ENCODE assay signal across 8 mouse cellular contexts in the genomic region with DNA sequence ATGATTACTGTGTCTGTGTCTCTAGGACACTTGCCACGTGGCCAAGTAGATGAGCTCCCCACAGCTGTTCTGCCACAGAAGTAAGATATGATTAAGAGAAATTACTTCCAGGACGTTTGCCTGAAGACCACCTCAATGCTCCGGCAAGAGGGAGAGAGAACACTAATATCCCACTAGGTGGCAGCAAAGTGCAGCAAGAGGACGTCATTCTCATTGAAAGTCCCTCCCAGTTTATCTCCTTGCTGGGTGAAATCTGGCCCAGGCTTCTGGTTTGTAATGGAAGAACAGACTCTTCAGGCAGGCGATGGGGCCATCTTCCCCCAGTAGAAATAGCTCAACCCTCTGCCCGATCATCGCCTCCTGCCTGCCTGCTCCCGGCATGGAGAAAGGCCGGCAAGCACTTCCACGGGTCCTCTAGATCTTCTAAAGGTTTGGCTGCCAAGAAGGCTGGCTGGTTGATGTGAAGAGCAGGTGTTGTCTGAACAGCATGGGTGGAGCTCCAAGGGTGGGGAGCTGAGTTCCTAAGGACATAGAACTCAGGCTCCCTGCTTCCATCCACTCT. TPM values are rescaled to one million over a fixed set of nuclear protein-coding genes. Genes with fewer than 3 reads are reported as not detected.
A peak's percentile ranks its signal among the peaks of the same experiment; 100 is the strongest.
DNase-seq lines count a peak whose midpoint lies in the region; ATAC-seq and TF ChIP-seq lines count a peak whose summit lies in the region.

No protein-coding gene starts in this region.

- peak overlapping the region; percentile 47 for H3K4me2 ChIP-seq in embryonic facial prominence, embryonic 13.5 days
- H3K4me2 ChIP-seq in limb, embryonic 12.5 days, result peak overlapping the region; percentile 44
- H3K4me2 ChIP-seq in midbrain, postnatal 0 days (ENCODE audit: low read depth, low read length, poor library complexity, severe bottlenecking), result peak overlapping the region; percentile 35

- peak; percentile 96 for TF ChIP-seq CTCF in midbrain, postnatal 0 days (IDR thresholded peaks at IDR 0.05)

- peaks cover 17% of the 10 kb centered on the region for H3K4me1 ChIP-seq in embryonic facial prominence, embryonic 13.5 days
- H3K4me1 ChIP-seq in limb, embryonic 12.5 days (replicated peaks), result peaks cover 12% of the 10 kb centered on the region
- H3K4me1 ChIP-seq in midbrain, postnatal 0 days (ENCODE audit: insufficient read depth, low read length), result 0 out of 2 replicates have a peak, but pooled peaks cover 3% of the 10 kb centered on the region

- H3K27ac ChIP-seq in embryonic facial prominence, embryonic 13.5 days, result peak overlapping the region; percentile 84
- H3K27ac ChIP-seq in limb, embryonic 12.5 days, result peak overlapping the region; percentile 75
- H3K27ac ChIP-seq in midbrain, postnatal 0 days (ENCODE audit: low read depth, low read length), result no peak overlapping the region

- peak; percentile 74 for DNase-seq in A20 (ENCODE audit: low read depth, low spot score)
- peak; percentile 61 to 74 for DNase-seq in adrenal gland, postnatal 36 days
- DNase-seq in heart, adult 8-10 months (ENCODE audit: low spot score), result peak; percentile 84
- peak; percentile 74 to 78 for DNase-seq in kidney, adult 8-10 months
- DNase-seq in midbrain, postnatal 0 days (ENCODE audit: low spot score), result peak; percentile 92
- peak; percentile 49 to 75 for DNase-seq in spleen, postnatal 4 days (ENCODE audit: low spot score in 2 of 2)

- H3K27me3 ChIP-seq in embryonic facial prominence, embryonic 13.5 days, result no peaks in the 10 kb centered on the region
- peaks cover 2% of the 10 kb centered on the region; the same call in 1 of the 2 replicates for H3K27me3 ChIP-seq in limb, embryonic 12.5 days
- no peaks in the 10 kb centered on the region for H3K27me3 ChIP-seq in midbrain, postnatal 0 days (ENCODE audit: insufficient read depth, low read length)

- peak; percentile 29; the same call in 1 of the 2 replicates for ATAC-seq in embryonic facial prominence, embryonic 13.5 days (ENCODE audit: insufficient number of reproducible peaks, insufficient read depth, low FRiP score, low TSS enrichment, low read depth)
- no peak for ATAC-seq in limb, embryonic 12.5 days (ENCODE audit: insufficient number of reproducible peaks, insufficient read depth, low FRiP score, low TSS enrichment, low read depth)
- ATAC-seq in midbrain, postnatal 0 days (ENCODE audit: low FRiP score), result peak; percentile 66; the same call in 1 of the 2 replicates

- H3K9me3 ChIP-seq in embryonic facial prominence, embryonic 13.5 days, result no peaks in the 10 kb centered on the region
- no peaks in the 10 kb centered on the region for H3K9me3 ChIP-seq in limb, embryonic 12.5 days
- no peaks in the 10 kb centered on the region for H3K9me3 ChIP-seq in midbrain, postnatal 0 days (ENCODE audit: low read length)

- 19% methylated on average over 10 of the region's 10 CpGs for WGBS in embryonic facial prominence, embryonic 13.5 days
- 18% methylated on average over 10 of the region's 10 CpGs for WGBS in limb, embryonic 12.5 days
- WGBS in midbrain, postnatal 0 days, result 22% methylated on average over 10 of the region's 10 CpGs

- H3K36me3 ChIP-seq in embryonic facial prominence, embryonic 13.5 days, result no peaks in the 10 kb centered on the region
- H3K36me3 ChIP-seq in limb, embryonic 12.5 days, result no peaks in the 10 kb centered on the region
- no peaks in the 10 kb centered on the region for H3K36me3 ChIP-seq in midbrain, postnatal 0 days (ENCODE audit: insufficient read depth, low read length)

- 0 out of 2 replicates have a peak overlapping the region, but pooled peaks have one; percentile 17 for H3K9ac ChIP-seq in embryonic facial prominence, embryonic 13.5 days
- H3K9ac ChIP-seq in limb, embryonic 12.5 days (replicated peaks), result no peak overlapping the region
- peak overlapping the region; percentile 30; the same call in 1 of the 2 replicates for H3K9ac ChIP-seq in midbrain, postnatal 0 days (replicated peaks; ENCODE audit: low read length, poor library complexity, severe bottlenecking)

- H3K4me3 ChIP-seq in embryonic facial prominence, embryonic 13.5 days, result no peak overlapping the region
- no peak overlapping the region for H3K4me3 ChIP-seq in limb, embryonic 12.5 days (replicated peaks)
- H3K4me3 ChIP-seq in midbrain, postnatal 0 days (ENCODE audit: low read depth, low read length), result peak overlapping the region; percentile 21; the same call in 1 of the 2 replicates

RNA-seq across cellular contexts. Expression of a gene that starts 27.3 kb away (rescaled TPM):
- total RNA-seq in adrenal gland, postnatal 36 days (2021), result 10 to 100 TPM in 1 of 2 experiments, 1 to 10 TPM in 1; 8.2 to 10.4 TPM
- 11.4 TPM in 2 replicates for polyA plus RNA-seq in embryonic facial prominence, embryonic 13.5 days (2015; fragmentation: Nextera tagmentation; extraction: Ambion mirVana)
- 10 to 100 TPM in 3 of 4 experiments, 1 to 10 TPM in 1; 6.8 to 11.6 (median 10.9) TPM for total RNA-seq in heart, adult 8-10 months (2022)
- 11.0 and 14.2 TPM in 2 replicates for polyA plus RNA-seq in limb, embryonic 12.5 days (2016; fragmentation: Nextera tagmentation; extraction: Ambion mirVana)
- total RNA-seq in midbrain, postnatal 0 days (2014; rRNA removed), result 5.2 and 5.4 TPM in 2 replicates
- polyA plus RNA-seq in midbrain, postnatal 0 days (2015; fragmentation: Nextera tagmentation; extraction: Ambion mirVana), result 5.1 and 5.2 TPM in 2 replicates

RNA-seq across cellular contexts. Expression of a gene that starts 27.5 kb away (rescaled TPM):
- 10 to 100 TPM; 14.6 to 16.2 TPM for total RNA-seq in adrenal gland, postnatal 36 days (2021)
- 16.9 and 19.3 TPM in 2 replicates for polyA plus RNA-seq in embryonic facial prominence, embryonic 13.5 days (2015; fragmentation: Nextera tagmentation; extraction: Ambion mirVana)
- total RNA-seq in heart, adult 8-10 months (2022), result 10 to 100 TPM; 11.2 to 12.4 (median 11.4) TPM
- polyA plus RNA-seq in limb, embryonic 12.5 days (2016; fragmentation: Nextera tagmentation; extraction: Ambion mirVana), result 15.6 and 16.6 TPM in 2 replicates
- 38.3 and 68.5 TPM in 2 replicates for total RNA-seq in midbrain, postnatal 0 days (2014; rRNA removed)
- 13.6 and 16.5 TPM in 2 replicates for polyA plus RNA-seq in midbrain, postnatal 0 days (2015; fragmentation: Nextera tagmentation; extraction: Ambion mirVana)

RNA-seq across cellular contexts. Expression of a gene that starts 43.2 kb away (rescaled TPM):
- under 1 TPM; 0.13 to 0.16 TPM for total RNA-seq in adrenal gland, postnatal 36 days (2021)
- 1.6 and 2.0 TPM in 2 replicates for polyA plus RNA-seq in embryonic facial prominence, embryonic 13.5 days (2015; fragmentation: Nextera tagmentation; extraction: Ambion mirVana)
- total RNA-seq in heart, adult 8-10 months (2022), result not detected
- polyA plus RNA-seq in limb, embryonic 12.5 days (2016; fragmentation: Nextera tagmentation; extraction: Ambion mirVana), result 0.24 and 0.88 TPM in 2 replicates
- total RNA-seq in midbrain, postnatal 0 days (2014; rRNA removed), result 8.9 and 12.1 TPM in 2 replicates
- 4.4 and 5.2 TPM in 2 replicates for polyA plus RNA-seq in midbrain, postnatal 0 days (2015; fragmentation: Nextera tagmentation; extraction: Ambion mirVana)
